Mouse (Mus musculus) midbrain, postnatal 0 days (tissue): ENCODE measurements around the gene Supt16. TPM values are rescaled to one million over a fixed set of nuclear protein-coding genes. Genes with fewer than 3 reads are reported as not detected.

Source experiments
- ATAC-seq: fragments of 200-750 bp; cut with Nextera tagmentation; 2 replicates; pipeline ENCODE4 v1.8.0; 2017; ENCODE audit warnings: moderate number of reproducible peaks, mild to moderate bottlenecking, moderate TSS enrichment, moderate library complexity; ENCODE audit not compliant: low FRiP score
- DNase-seq: peaks from one replicate; pipeline ENCODE4 v3.0.0-alpha.2; 2015; ENCODE audit warnings: low spot score
- H3K27ac ChIP-seq: fragments of 300-500 bp; sonication (generic); 2 replicates; pipeline ENCODE4 v1.5.1; 2014; ENCODE audit warnings: low read depth, mild to moderate bottlenecking, low read length, mixed read lengths
- H3K27me3 ChIP-seq: fragments of 300-500 bp; sonication (generic); 2 replicates; pipeline ENCODE4 v1.6.1; 2014; ENCODE audit warnings: low read length, control low read depth, mixed read lengths; ENCODE audit not compliant: insufficient read depth
- H3K36me3 ChIP-seq: fragments of 300-500 bp; sonication (generic); 2 replicates; pipeline ENCODE4 v1.6.1; 2014; ENCODE audit warnings: low read length, control low read depth, mixed read lengths; ENCODE audit not compliant: insufficient read depth
- H3K4me1 ChIP-seq: fragments of 300-500 bp; sonication (generic); 2 replicates; pipeline ENCODE4 v1.6.1; 2014; ENCODE audit warnings: mild to moderate bottlenecking, control low read depth, antibody characterized with exemption, low read length, mixed read lengths; ENCODE audit not compliant: insufficient read depth
- H3K4me2 ChIP-seq: fragments of 300-500 bp; sonication (generic); 2 replicates; pipeline ENCODE4 v1.6.1; 2014; ENCODE audit warnings: low read depth, mild to moderate bottlenecking, low read length, mixed read lengths; ENCODE audit not compliant: poor library complexity, severe bottlenecking
- H3K4me3 ChIP-seq: fragments of 300-500 bp; sonication (generic); 2 replicates; pipeline ENCODE4 v1.5.1; 2014; ENCODE audit warnings: low read depth, mild to moderate bottlenecking, low read length, moderate library complexity
- H3K9ac ChIP-seq: fragments of 300-500 bp; sonication (generic); replicated peaks from 2 replicates; pipeline ENCODE4 v1.6.1; 2014; ENCODE audit warnings: mild to moderate bottlenecking, low read length, moderate library complexity, mixed read lengths; ENCODE audit not compliant: poor library complexity, severe bottlenecking
- H3K9me3 ChIP-seq: fragments of 300-500 bp; sonication (generic); 2 replicates; pipeline ENCODE4 v1.6.1; 2016; ENCODE audit warnings: low read length, control low read depth
- CTCF ChIP-seq: IDR thresholded peaks from 2 replicates; pipeline ENCODE4 v1.5.1; 2016; ENCODE audit warnings: antibody characterized with exemption, mild to moderate bottlenecking
- WGBS: fragments of 180-500 bp; shearing (Covaris S2); extraction: QIAGEN DNeasy Blood & Tissue Kit; methylation state at CpG from one replicate; pipeline ENCODE4 v1.1.7; 2014; 5-methylcytosine and 5-hydroxymethylcytosine counted together
- polyA plus RNA-seq: library from polyadenylated mRNA; unstranded; fragments of >200 nt; fragmentation: Nextera tagmentation; extraction: Ambion mirVana; gene quantifications from 2 replicates; pipeline ENCODE4 v1.2.1, GENCODE M21; 2015
- total RNA-seq: library from RNA; depleted of rRNA; stranded (reverse); fragments of >200 nt; gene quantifications from 2 replicates; pipeline ENCODE4 v1.2.3, GENCODE M21; 2014

The Supt16 gene
- total and polyA plus RNA-seq, 2 experiments from 2014 or later: 32.3 to 36.9 TPM

GRCm38 (mm10) chr14:52232249-52232648 is 35.0 kb upstream of the Supt16 start:
- Histone ChIP-seq H3K4me1 (no peaks in the 10 kb centered on the region), H3K27ac (no peak overlapping the region), H3K4me3 (no peak overlapping the region), H3K27me3 (no peaks in the 10 kb centered on the region), H3K36me3 (peaks cover 66% of the 10 kb centered on the region), H3K9ac (no peak overlapping the region), H3K4me2 (no peak overlapping the region), H3K9me3 (no peaks in the 10 kb centered on the region)
- 94% methylated on average over 6 of the region's 6 CpGs for WGBS
- TF ChIP-seq CTCF: no peak
- DNase-seq: no peak
- ATAC-seq: no peak

GRCm38 (mm10) chr14:52225972-52226371 is 28.8 kb upstream of the Supt16 start:
- Histone ChIP-seq H3K4me1 (no peaks in the 10 kb centered on the region), H3K4me3 (no peak overlapping the region), H3K27me3 (no peaks in the 10 kb centered on the region), H3K9me3 (no peaks in the 10 kb centered on the region), H3K4me2 (no peak overlapping the region), H3K9ac (no peak overlapping the region), H3K36me3 (peaks cover 67% of the 10 kb centered on the region), H3K27ac (no peak overlapping the region)
- no peak for DNase-seq
- WGBS: 93% methylated on average over 2 of the region's 2 CpGs
- ATAC-seq: no peak
- no peak for TF ChIP-seq CTCF

GRCm38 (mm10) chr14:52217261-52217660 is 20.0 kb upstream of the Supt16 start:
- DNase-seq (no peak), ATAC-seq (no peak)
- no peak for TF ChIP-seq CTCF
- H3K4me3 ChIP-seq: no peak overlapping the region
- H3K9me3 ChIP-seq: no peaks in the 10 kb centered on the region
- H3K27me3 ChIP-seq: no peaks in the 10 kb centered on the region
- no peak overlapping the region for H3K4me2 ChIP-seq
- H3K27ac ChIP-seq: no peak overlapping the region
- H3K36me3 ChIP-seq: peaks cover 69% of the 10 kb centered on the region
- no peaks in the 10 kb centered on the region for H3K4me1 ChIP-seq
- no peak overlapping the region for H3K9ac ChIP-seq
- WGBS: 88% methylated on average over 5 of the region's 5 CpGs

- no peaks in the 10 kb centered on the region for H3K27me3 ChIP-seq
- no peak overlapping the region for H3K4me3 ChIP-seq
- TF ChIP-seq CTCF: no peak
- ATAC-seq (no peak), DNase-seq (no peak)
- H3K9ac ChIP-seq: no peak overlapping the region
- no peak overlapping the region for H3K27ac ChIP-seq
- 97% methylated on average over 4 of the region's 4 CpGs for WGBS
- no peaks in the 10 kb centered on the region for H3K9me3 ChIP-seq
- peaks cover 33% of the 10 kb centered on the region for H3K36me3 ChIP-seq
- no peak overlapping the region for H3K4me2 ChIP-seq
- H3K4me1 ChIP-seq: peaks cover 6% of the 10 kb centered on the region; the same call in 1 of the 2 replicates
Measured at GRCm38 (mm10) chr14:52199412-52199811, 2.2 kb upstream of the Supt16 start.

- H3K27ac ChIP-seq: no peak overlapping the region
- peaks cover 6% of the 10 kb centered on the region; the same call in 1 of the 2 replicates for H3K4me1 ChIP-seq
- ATAC-seq: no peak
- no peaks in the 10 kb centered on the region for H3K9me3 ChIP-seq
- H3K27me3 ChIP-seq: no peaks in the 10 kb centered on the region
- no peak overlapping the region for H3K9ac ChIP-seq
- 16% methylated on average over 3 of the region's 3 CpGs for WGBS
- TF ChIP-seq CTCF: no peak
- DNase-seq: no peak
- H3K36me3 ChIP-seq: peaks cover 25% of the 10 kb centered on the region
- peak overlapping the region; percentile 71 for H3K4me2 ChIP-seq
- no peak overlapping the region for H3K4me3 ChIP-seq
Measured at GRCm38 (mm10) chr14:52198141-52198540, 925 bp upstream of the Supt16 start.

GRCm38 (mm10) chr14:52196230-52197155 is 723 bp downstream of the Supt16 start:
- Histone ChIP-seq H3K9me3 (no peaks in the 10 kb centered on the region), H3K9ac (peak overlapping the region; percentile 99), H3K27ac (peak overlapping the region; percentile 93), H3K4me1 (peaks cover 6% of the 10 kb centered on the region; the same call in 1 of the 2 replicates), H3K4me3 (peak overlapping the region; percentile 100), H3K27me3 (no peaks in the 10 kb centered on the region), H3K36me3 (peaks cover 22% of the 10 kb centered on the region), H3K4me2 (peak overlapping the region; percentile 71)
- ATAC-seq (no peak), DNase-seq (no peak)
- no peak for TF ChIP-seq CTCF
- WGBS: 2% methylated on average over 44 of the region's 59 CpGs
